Mouse (Mus musculus): ENCODE measurements around the gene Ss18l2. TPM values are rescaled to one million over a fixed set of nuclear protein-coding genes. Genes with fewer than 3 reads are reported as not detected.

Ss18l2 gene
- polyA plus RNA-seq, 1 experiment from 2014 or later: 133 TPM

GRCm38 (mm10) chr9:121694736-121695135 lies 15.4 kb upstream of the Ss18l2 start:
- Histone ChIP-seq H3K4me1 (replicated peaks; ENCODE audit: control insufficient read depth, insufficient read depth, low read length) (peaks cover 14% of the 10 kb centered on the region), H3K9me3 (ENCODE audit: control insufficient read depth, low read length) (no peaks in the 10 kb centered on the region; the same call in 1 of the 2 replicates), H3K36me3 (ENCODE audit: control insufficient read depth, insufficient read depth) (peaks cover 10% of the 10 kb centered on the region; the same call in 1 of the 2 replicates), H3K4me2 (ENCODE audit: low read length) (no peak overlapping the region), H3K27ac (ENCODE audit: low read length) (no peak overlapping the region), H3K4me3 (replicated peaks; ENCODE audit: low read length) (no peak overlapping the region), H3K9ac (replicated peaks; ENCODE audit: low read depth, low read length) (no peak overlapping the region), H3K27me3 (replicated peaks; ENCODE audit: control insufficient read depth, insufficient read depth, low read length) (no peaks in the 10 kb centered on the region)
- ATAC-seq: no peak
- 87% methylated on average over 12 of the region's 12 CpGs for WGBS

DNA sequence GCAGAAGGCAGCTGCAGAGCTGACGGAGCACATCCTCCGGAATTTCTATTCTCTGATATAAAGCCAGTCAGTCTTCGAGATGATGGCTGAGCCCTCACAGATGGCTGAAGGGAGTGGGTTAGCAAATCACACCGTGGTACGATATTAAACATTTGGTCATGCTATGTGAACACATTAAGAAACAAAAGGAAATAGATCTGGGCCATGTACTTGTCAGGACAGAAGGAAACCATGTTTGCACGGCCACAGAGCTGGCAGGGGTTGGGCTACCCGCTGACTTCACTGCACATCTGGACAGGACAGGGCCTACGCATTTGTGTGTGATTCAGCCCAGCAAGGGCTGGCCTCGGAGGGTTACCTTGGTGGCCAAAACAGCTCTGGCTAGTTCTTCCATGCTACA lies 13.5 kb upstream of the Ss18l2 start:
- Histone ChIP-seq H3K27ac (ENCODE audit: low read length) (no peak overlapping the region), H3K4me3 (replicated peaks; ENCODE audit: low read length) (no peak overlapping the region), H3K27me3 (replicated peaks; ENCODE audit: control insufficient read depth, insufficient read depth, low read length) (no peaks in the 10 kb centered on the region), H3K9ac (replicated peaks; ENCODE audit: low read depth, low read length) (no peak overlapping the region), H3K36me3 (ENCODE audit: control insufficient read depth, insufficient read depth) (peaks cover 12% of the 10 kb centered on the region; the same call in 1 of the 2 replicates), H3K9me3 (ENCODE audit: control insufficient read depth, low read length) (no peaks in the 10 kb centered on the region; the same call in 1 of the 2 replicates), H3K4me1 (replicated peaks; ENCODE audit: control insufficient read depth, insufficient read depth, low read length) (no peaks in the 10 kb centered on the region), H3K4me2 (ENCODE audit: low read length) (no peak overlapping the region)
- ATAC-seq: no peak
- 92% methylated on average over 9 of the region's 9 CpGs for WGBS

DNA sequence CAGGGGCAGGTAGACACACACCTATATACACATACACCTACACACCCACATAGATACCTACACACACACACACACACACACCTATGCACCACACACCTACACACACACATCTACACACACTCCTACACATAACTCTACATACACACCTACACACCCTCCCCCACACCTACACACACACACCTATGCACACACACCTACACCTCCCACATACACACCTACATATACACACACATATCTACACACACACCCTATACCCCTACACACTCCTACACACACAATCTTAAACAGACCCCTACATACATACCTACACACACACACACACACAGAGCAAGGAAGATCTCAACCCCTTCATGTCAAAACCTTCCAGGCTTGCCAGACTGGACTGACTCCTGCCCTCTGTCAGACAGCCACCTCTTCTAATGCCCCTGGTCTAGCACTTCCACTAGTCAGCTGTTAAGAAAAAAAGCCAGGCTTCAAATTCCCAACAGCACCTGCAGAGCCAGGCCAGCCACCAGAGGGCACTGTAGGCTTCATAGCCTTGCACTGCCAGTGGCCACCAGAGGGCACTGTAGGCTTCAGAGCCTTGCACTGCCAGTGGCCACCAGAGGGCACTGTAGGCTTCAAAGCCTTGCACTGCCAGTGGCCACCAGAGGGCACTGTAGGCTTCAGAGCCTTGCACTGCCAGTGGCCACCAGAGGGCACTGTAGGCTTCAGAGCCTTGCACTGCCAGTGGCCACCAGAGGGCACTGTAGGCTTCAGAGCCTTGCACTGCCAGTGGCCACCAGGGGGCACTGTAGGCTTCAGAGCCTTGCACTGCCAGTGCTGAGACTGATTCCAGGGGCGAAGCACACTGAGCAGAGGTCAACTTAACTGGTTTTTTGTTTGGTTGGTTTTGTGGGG lies 12.7 kb upstream of the Ss18l2 start:
- Histone ChIP-seq H3K36me3 (ENCODE audit: control insufficient read depth, insufficient read depth) (peaks cover 12% of the 10 kb centered on the region; the same call in 1 of the 2 replicates), H3K27me3 (replicated peaks; ENCODE audit: control insufficient read depth, insufficient read depth, low read length) (no peaks in the 10 kb centered on the region), H3K4me1 (replicated peaks; ENCODE audit: control insufficient read depth, insufficient read depth, low read length) (peaks cover 2% of the 10 kb centered on the region), H3K4me2 (ENCODE audit: low read length) (no peak overlapping the region), H3K27ac (ENCODE audit: low read length) (no peak overlapping the region), H3K4me3 (replicated peaks; ENCODE audit: low read length) (no peak overlapping the region), H3K9ac (replicated peaks; ENCODE audit: low read depth, low read length) (no peak overlapping the region), H3K9me3 (ENCODE audit: control insufficient read depth, low read length) (no peaks in the 10 kb centered on the region; the same call in 1 of the 2 replicates)
- ATAC-seq: peak; percentile 40
- 100% methylated on average over 1 of the region's 1 CpGs for WGBS

DNA sequence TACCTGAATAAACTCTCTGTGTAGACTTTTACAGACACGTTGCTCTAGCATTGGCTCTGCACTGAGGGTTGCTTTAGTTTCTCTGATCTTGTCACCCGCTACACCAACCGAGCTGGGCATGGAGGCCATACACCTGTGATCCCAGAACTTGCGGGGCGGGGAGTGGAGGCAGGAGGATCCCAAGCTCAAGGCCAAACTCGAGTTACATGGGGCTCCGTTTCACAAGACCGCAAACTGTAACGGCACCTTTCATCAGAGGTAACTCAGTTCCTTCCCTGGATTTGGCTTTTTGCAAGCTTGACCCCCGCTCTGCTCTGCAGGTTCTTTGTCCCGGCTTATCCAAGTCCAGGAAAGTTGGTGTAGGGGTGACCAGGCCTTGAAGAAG lies 5.9 kb upstream of the Ss18l2 start:
- Histone ChIP-seq H3K4me2 (ENCODE audit: low read length) (peak overlapping the region; percentile 97), H3K4me1 (replicated peaks; ENCODE audit: control insufficient read depth, insufficient read depth, low read length) (peaks cover 26% of the 10 kb centered on the region), H3K27me3 (replicated peaks; ENCODE audit: control insufficient read depth, insufficient read depth, low read length) (no peaks in the 10 kb centered on the region), H3K9ac (replicated peaks; ENCODE audit: low read depth, low read length) (peak overlapping the region; percentile 88), H3K36me3 (ENCODE audit: control insufficient read depth, insufficient read depth) (peaks cover 5% of the 10 kb centered on the region; the same call in 1 of the 2 replicates), H3K9me3 (ENCODE audit: control insufficient read depth, low read length) (no peaks in the 10 kb centered on the region), H3K27ac (ENCODE audit: low read length) (no peak overlapping the region), H3K4me3 (replicated peaks; ENCODE audit: low read length) (peak overlapping the region; percentile 87)
- 31% methylated on average over 11 of the region's 11 CpGs for WGBS
- no peak for ATAC-seq

- Histone ChIP-seq H3K9me3 (ENCODE audit: control insufficient read depth, low read length) (no peaks in the 10 kb centered on the region), H3K36me3 (ENCODE audit: control insufficient read depth, insufficient read depth) (peaks cover under 1% of the 10 kb centered on the region; the same call in 1 of the 2 replicates), H3K27me3 (replicated peaks; ENCODE audit: control insufficient read depth, insufficient read depth, low read length) (no peaks in the 10 kb centered on the region), H3K9ac (replicated peaks; ENCODE audit: low read depth, low read length) (peak within 1 kb of the TSS; percentile 88), H3K4me2 (ENCODE audit: low read length) (peak within 1 kb of the TSS; percentile 97), H3K27ac (ENCODE audit: low read length) (peak within 1 kb of the TSS; percentile 82), H3K4me3 (replicated peaks; ENCODE audit: low read length) (peak within 1 kb of the TSS; percentile 87), H3K4me1 (replicated peaks; ENCODE audit: control insufficient read depth, insufficient read depth, low read length) (peaks cover 30% of the 10 kb centered on the region)
- under 1% methylated on average over 66 of the region's 69 CpGs for WGBS
- ATAC-seq: peak; percentile 97
Observed at GRCm38 (mm10) chr9:121704646-121705625, 5.2 kb upstream of the Ss18l2 start, which contains the start of gene Sec22c. Sec22c (minus strand) TSS chr9:121705490.

DNA sequence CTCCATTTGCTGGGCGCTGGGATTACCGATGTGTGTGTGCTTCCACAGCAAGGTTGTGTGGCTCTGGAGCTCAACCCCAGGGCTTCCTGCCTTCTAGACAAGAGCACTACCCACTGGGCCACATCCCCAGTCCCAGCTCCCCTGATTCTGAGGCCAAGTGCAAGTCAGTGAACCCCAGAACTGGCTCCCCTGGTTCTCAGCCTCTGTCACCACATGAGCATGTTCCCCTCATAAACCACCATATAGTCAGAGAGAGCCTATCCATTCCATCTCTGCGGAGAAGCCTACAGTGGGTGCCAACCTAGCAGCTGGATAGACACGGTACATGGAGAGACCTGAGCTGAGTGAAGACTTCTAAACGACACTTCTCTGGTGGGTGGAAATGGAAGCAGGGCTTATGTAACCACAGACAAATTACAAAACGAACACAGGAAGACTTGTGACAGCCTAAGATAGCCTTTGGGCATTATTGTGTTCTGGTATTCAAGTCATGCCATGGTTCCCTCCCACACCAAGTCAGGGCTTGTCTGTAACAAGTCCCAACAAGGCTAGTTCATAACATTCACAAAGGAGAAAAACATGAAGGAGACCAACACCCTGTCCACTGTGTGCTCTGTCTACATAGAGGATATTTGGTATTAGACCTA lies 4.0 kb upstream of the Ss18l2 start:
- no peak for ATAC-seq
- Histone ChIP-seq H3K36me3 (ENCODE audit: control insufficient read depth, insufficient read depth) (no peaks in the 10 kb centered on the region), H3K27ac (ENCODE audit: low read length) (no peak overlapping the region), H3K4me3 (replicated peaks; ENCODE audit: low read length) (no peak overlapping the region), H3K9me3 (ENCODE audit: control insufficient read depth, low read length) (no peaks in the 10 kb centered on the region), H3K4me2 (ENCODE audit: low read length) (no peak overlapping the region), H3K4me1 (replicated peaks; ENCODE audit: control insufficient read depth, insufficient read depth, low read length) (peaks cover 35% of the 10 kb centered on the region), H3K9ac (replicated peaks; ENCODE audit: low read depth, low read length) (no peak overlapping the region), H3K27me3 (replicated peaks; ENCODE audit: control insufficient read depth, insufficient read depth, low read length) (no peaks in the 10 kb centered on the region)
- 83% methylated on average over 6 of the region's 6 CpGs for WGBS

- no peak for ATAC-seq
- Histone ChIP-seq H3K4me1 (replicated peaks; ENCODE audit: control insufficient read depth, insufficient read depth, low read length) (peaks cover 40% of the 10 kb centered on the region), H3K9me3 (ENCODE audit: control insufficient read depth, low read length) (no peaks in the 10 kb centered on the region), H3K27me3 (replicated peaks; ENCODE audit: control insufficient read depth, insufficient read depth, low read length) (no peaks in the 10 kb centered on the region), H3K36me3 (ENCODE audit: control insufficient read depth, insufficient read depth) (0 out of 2 replicates have a peak, but pooled peaks cover 2% of the 10 kb centered on the region), H3K4me3 (replicated peaks; ENCODE audit: low read length) (no peak overlapping the region), H3K9ac (replicated peaks; ENCODE audit: low read depth, low read length) (no peak overlapping the region), H3K27ac (ENCODE audit: low read length) (no peak overlapping the region), H3K4me2 (ENCODE audit: low read length) (no peak overlapping the region)
- WGBS: 74% methylated on average over 6 of the region's 6 CpGs
Observed at GRCm38 (mm10) chr9:121707801-121708200, 2.3 kb upstream of the Ss18l2 start.

- Histone ChIP-seq H3K4me3 (replicated peaks; ENCODE audit: low read length) (no peak overlapping the region), H3K4me1 (replicated peaks; ENCODE audit: control insufficient read depth, insufficient read depth, low read length) (peaks cover 34% of the 10 kb centered on the region), H3K36me3 (ENCODE audit: control insufficient read depth, insufficient read depth) (peaks cover 8% of the 10 kb centered on the region), H3K27ac (ENCODE audit: low read length) (no peak overlapping the region), H3K9ac (replicated peaks; ENCODE audit: low read depth, low read length) (no peak overlapping the region), H3K27me3 (replicated peaks; ENCODE audit: control insufficient read depth, insufficient read depth, low read length) (no peaks in the 10 kb centered on the region), H3K9me3 (ENCODE audit: control insufficient read depth, low read length) (no peaks in the 10 kb centered on the region), H3K4me2 (ENCODE audit: low read length) (no peak overlapping the region)
- ATAC-seq: no peak
- WGBS: 70% methylated on average over 7 of the region's 7 CpGs
Observed at GRCm38 (mm10) chr9:121708506-121709486, 1.3 kb upstream of the Ss18l2 start.
